11 mouse cellular contexts compared by ENCODE assay signal in genomic region chr10:99430669-99431561, GRCm38 (mm10).
A peak's percentile ranks its signal among the peaks of the same experiment; 100 is the strongest.
DNase-seq lines count a peak whose midpoint lies in the region; ATAC-seq and TF ChIP-seq lines count a peak whose summit lies in the region.
"Had no signal": no experiment of that assay in that cellular context is flagged by ENCODE, and none has a peak within 500 bp of the region (broad histone marks: within the 10 kb centered on the region; RNA-seq: fewer than 3 reads in every experiment).

No protein-coding gene starts in this region.

- H3K27ac ChIP-seq in gastrocnemius, adult 2 months: peak overlapping the region; percentile 48
- H3K27ac ChIP-seq in spleen, adult 2 months (ENCODE audit: insufficient read depth, low read length): no peak overlapping the region
- H3K27ac ChIP-seq in liver, postnatal 0 days (ENCODE audit: low read depth): peak overlapping the region; percentile 69
- H3K27ac ChIP-seq: hindbrain, embryonic 14.5 days had no signal

- peak; percentile 31 for DNase-seq in gastrocnemius, adult 2 months
- no peak for DNase-seq in gastrocnemius, postnatal 14 days
- DNase-seq in spleen, adult 2 months (ENCODE audit: low read depth in 1 of 2, low spot score in 2 of 2): peak; percentile 12 to 20
- DNase-seq in spleen, postnatal 14 days (ENCODE audit: low spot score in 2 of 2): no peak
- peak; percentile 42 for DNase-seq in liver, postnatal 0 days
- peak; percentile 60 for DNase-seq in splenic B cell, adult 2 months (ENCODE audit: low read depth, low spot score)
- DNase-seq in adrenal gland, postnatal 10 days: no peak
- no peak for DNase-seq in adrenal gland, adult 8-10 months

- peaks cover 4% of the 10 kb centered on the region; the same call in 1 of the 2 replicates for H3K4me1 ChIP-seq in spleen, adult 2 months (ENCODE audit: control insufficient read depth, insufficient read depth, insufficient read length)
- H3K4me1 ChIP-seq in liver, postnatal 0 days (ENCODE audit: insufficient read depth): 0 out of 2 replicates have a peak, but pooled peaks cover 3% of the 10 kb centered on the region

- intact Hi-C loops in gastrocnemius, adult 2 months (cut with DNase I): no loop called here
- intact Hi-C loops in gastrocnemius, postnatal 14 days (cut with DNase I; ENCODE audit: low total_unique reads): no loop called here

- no peaks in the 10 kb centered on the region for H3K9me3 ChIP-seq in liver, postnatal 0 days (ENCODE audit: low read length)

- no peak overlapping the region for H3K9ac ChIP-seq in liver, postnatal 0 days (replicated peaks)
- H3K9ac ChIP-seq: hindbrain, embryonic 14.5 days had no signal

- H3K4me3 ChIP-seq in gastrocnemius, adult 2 months: peak overlapping the region; percentile 40
- no peak overlapping the region for H3K4me3 ChIP-seq in spleen, adult 2 months (ENCODE audit: extremely low read depth, insufficient read depth, insufficient read length)
- H3K4me3 ChIP-seq in liver, postnatal 0 days (ENCODE audit: low read depth, low read length): 0 out of 2 replicates have a peak overlapping the region, but pooled peaks have one; percentile 13
- H3K4me3 ChIP-seq: erythroblast, embryonic 14.5 days; myocyte had no signal

- peak; percentile 54 for ATAC-seq in liver, postnatal 0 days

- no peak for TF ChIP-seq EP300 in liver, postnatal 0 days (IDR thresholded peaks at IDR 0.05; ENCODE audit: low read depth)

- no peak for TF ChIP-seq CTCF in gastrocnemius, adult 2 months (IDR thresholded peaks at IDR 0.05)
- TF ChIP-seq CTCF in spleen, adult 2 months (IDR thresholded peaks at IDR 0.05; ENCODE audit: extremely low read depth, insufficient read depth, insufficient read length, insufficient replicate concordance): no peak
- TF ChIP-seq CTCF in liver, postnatal 0 days (IDR thresholded peaks at IDR 0.05; ENCODE audit: low read depth): no peak

- no peaks in the 10 kb centered on the region for H3K36me3 ChIP-seq in spleen, adult 2 months (ENCODE audit: control insufficient read depth, insufficient read depth, low read length)
- H3K36me3 ChIP-seq in liver, postnatal 0 days (replicated peaks; ENCODE audit: insufficient read depth, low read length): no peaks in the 10 kb centered on the region
- no peaks in the 10 kb centered on the region for H3K36me3 ChIP-seq in splenic B cell, adult 2 months (ENCODE audit: control insufficient read depth, insufficient read depth, low read length, poor library complexity, severe bottlenecking)

- WGBS in spleen, adult 2 months: 42% methylated on average over 16 of the region's 16 CpGs
- 34% methylated on average over 16 of the region's 16 CpGs for WGBS in liver, postnatal 0 days (ENCODE audit: insufficient replicate concordance)

- no peak for TF ChIP-seq POLR2A in spleen, adult 2 months (IDR thresholded peaks at IDR 0.05; ENCODE audit: low read depth, low read length)

- peak overlapping the region; percentile 53 for H3K4me2 ChIP-seq in liver, postnatal 0 days (ENCODE audit: low read depth, low read length)
- H3K4me2 ChIP-seq: hindbrain, embryonic 14.5 days had no signal

- no peaks in the 10 kb centered on the region for H3K27me3 ChIP-seq in spleen, adult 2 months (ENCODE audit: control insufficient read depth, insufficient read depth, low read length)
- no peaks in the 10 kb centered on the region for H3K27me3 ChIP-seq in liver, postnatal 0 days (ENCODE audit: insufficient read depth, low read length)
- no peaks in the 10 kb centered on the region for H3K27me3 ChIP-seq in splenic B cell, adult 2 months (ENCODE audit: control insufficient read depth, insufficient read depth, low read length, poor library complexity, severe bottlenecking)

Comparison
In these comparisons a context has a peak if more than half of its experiments do, and no peak if none do; other contexts are left out.
1. DNase-seq: peak in gastrocnemius, adult 2 months (single experiment), spleen, adult 2 months (2 of 2), liver, postnatal 0 days (single experiment) and splenic B cell, adult 2 months (single experiment); none in gastrocnemius, postnatal 14 days (single experiment), spleen, postnatal 14 days (0 of 2), adrenal gland, postnatal 10 days (single experiment) and adrenal gland, adult 8-10 months (single experiment).